Mouse (Mus musculus) forebrain, embryonic 16.5 days (tissue): ENCODE data around the gene Ppp1r3e. TPM values are rescaled to one million over a fixed set of nuclear protein-coding genes. Genes with fewer than 3 reads are reported as not detected.

Source experiments
- ATAC-seq: fragments of 200-750 bp; cut with Nextera tagmentation; 2 replicates; pipeline ENCODE4 v1.8.0; 2017; ENCODE audit warnings: mild to moderate bottlenecking, moderate library complexity
- H3K27ac ChIP-seq: fragments of 300-500 bp; sonication (generic); 2 replicates; pipeline ENCODE4 v1.5.1; 2014; ENCODE audit warnings: low read length, control low read depth
- H3K27me3 ChIP-seq: fragments of 300-500 bp; sonication (generic); replicated peaks from 2 replicates; pipeline ENCODE4 v1.6.1; 2014; ENCODE audit warnings: low read length; ENCODE audit not compliant: control insufficient read depth, insufficient read depth
- H3K36me3 ChIP-seq: fragments of 300-500 bp; sonication (generic); 2 replicates; pipeline ENCODE4 v1.6.1; 2014; ENCODE audit not compliant: control insufficient read depth, insufficient read depth
- H3K4me1 ChIP-seq: fragments of 300-500 bp; sonication (generic); replicated peaks from 2 replicates; pipeline ENCODE4 v1.6.1; 2014; ENCODE audit warnings: low read length; ENCODE audit not compliant: control insufficient read depth, insufficient read depth
- H3K4me2 ChIP-seq: fragments of 300-500 bp; sonication (generic); 2 replicates; pipeline ENCODE4 v1.6.1; 2014; ENCODE audit warnings: mild to moderate bottlenecking, low read length, control low read depth
- H3K4me3 ChIP-seq: fragments of 300-500 bp; sonication (generic); replicated peaks from 2 replicates; pipeline ENCODE4 v1.5.1; 2014; ENCODE audit warnings: mild to moderate bottlenecking, low read length, control low read depth
- H3K9ac ChIP-seq: fragments of 300-500 bp; sonication (generic); replicated peaks from 2 replicates; pipeline ENCODE4 v1.6.1; 2014; ENCODE audit warnings: low read depth, low read length, control low read depth
- H3K9me3 ChIP-seq: fragments of 300-500 bp; sonication (generic); 2 replicates; pipeline ENCODE4 v1.6.1; 2016; ENCODE audit warnings: low read length; ENCODE audit not compliant: control insufficient read depth
- WGBS: fragments of 180-500 bp; shearing (Covaris S2); extraction: QIAGEN DNeasy Blood & Tissue Kit; methylation state at CpG from one replicate; pipeline ENCODE4 v1.1.7; 2014; 5-methylcytosine and 5-hydroxymethylcytosine counted together
- polyA plus RNA-seq: library from polyadenylated mRNA; unstranded; fragments of >200 nt; fragmentation: Nextera tagmentation; extraction: Ambion mirVana; gene quantifications from 2 replicates; pipeline ENCODE4 v1.2.1, GENCODE M21; 2015

The Ppp1r3e gene
- polyA plus RNA-seq, 1 experiment from 2014 or later = 2.6 TPM

GRCm38 (mm10) chr14:54912109-54912850, 34.9 kb upstream of the Ppp1r3e start:
- 2% methylated on average over 50 of the region's 69 CpGs for WGBS
- Histone ChIP-seq H3K4me3 (peak overlapping the region; percentile 89), H3K4me1 (peaks cover 27% of the 10 kb centered on the region), H3K27ac (peak overlapping the region; percentile 87), H3K9me3 (no peaks in the 10 kb centered on the region), H3K27me3 (no peaks in the 10 kb centered on the region), H3K9ac (peak overlapping the region; percentile 98), H3K4me2 (peak overlapping the region; percentile 97), H3K36me3 (peaks cover 17% of the 10 kb centered on the region)
- ATAC-seq = peak; percentile 64

- Histone ChIP-seq H3K4me2 (no peak overlapping the region), H3K27ac (no peak overlapping the region), H3K9me3 (no peaks in the 10 kb centered on the region), H3K27me3 (no peaks in the 10 kb centered on the region), H3K4me1 (peaks cover 25% of the 10 kb centered on the region), H3K4me3 (no peak overlapping the region), H3K9ac (0 out of 2 replicates have a peak overlapping the region, but pooled peaks have one; percentile 9), H3K36me3 (peaks cover 30% of the 10 kb centered on the region)
- ATAC-seq = no peak
- 94% methylated on average over 7 of the region's 7 CpGs for WGBS
These were observed 31.3 kb upstream of the Ppp1r3e start for GRCm38 (mm10) chr14:54908682-54909081.

GRCm38 (mm10) chr14:54903641-54904040, 26.3 kb upstream of the Ppp1r3e start:
- H3K9ac ChIP-seq = no peak overlapping the region
- H3K4me2 ChIP-seq = no peak overlapping the region
- H3K9me3 ChIP-seq = no peaks in the 10 kb centered on the region
- WGBS = 97% methylated on average over 4 of the region's 4 CpGs
- ATAC-seq = no peak
- H3K36me3 ChIP-seq = peaks cover 31% of the 10 kb centered on the region
- no peaks in the 10 kb centered on the region for H3K27me3 ChIP-seq
- H3K4me1 ChIP-seq = peaks cover under 1% of the 10 kb centered on the region; the same call in 1 of the 2 replicates
- no peak overlapping the region for H3K4me3 ChIP-seq
- H3K27ac ChIP-seq = no peak overlapping the region

GRCm38 (mm10) chr14:54900383-54900782, 23.0 kb upstream of the Ppp1r3e start:
- Histone ChIP-seq H3K4me3 (no peak overlapping the region), H3K27ac (no peak overlapping the region), H3K9ac (no peak overlapping the region), H3K4me1 (peaks cover 12% of the 10 kb centered on the region), H3K27me3 (no peaks in the 10 kb centered on the region), H3K36me3 (peaks cover 27% of the 10 kb centered on the region), H3K4me2 (no peak overlapping the region), H3K9me3 (no peaks in the 10 kb centered on the region)
- 2% methylated on average over 3 of the region's 3 CpGs for WGBS
- ATAC-seq = peak; percentile 70

- no peak overlapping the region for H3K9ac ChIP-seq
- H3K4me3 ChIP-seq = no peak overlapping the region
- H3K9me3 ChIP-seq = no peaks in the 10 kb centered on the region
- no peak overlapping the region for H3K27ac ChIP-seq
- no peak overlapping the region for H3K4me2 ChIP-seq
- ATAC-seq = no peak
- 71% methylated on average over 2 of the region's 2 CpGs for WGBS
- H3K4me1 ChIP-seq = peaks cover 18% of the 10 kb centered on the region
- peaks cover 22% of the 10 kb centered on the region for H3K36me3 ChIP-seq
- no peaks in the 10 kb centered on the region for H3K27me3 ChIP-seq
These were observed 20.1 kb upstream of the Ppp1r3e start for GRCm38 (mm10) chr14:54897445-54897844.

- peaks cover 18% of the 10 kb centered on the region for H3K4me1 ChIP-seq
These were observed 17.2 kb upstream of the Ppp1r3e start for GRCm38 (mm10) chr14:54894296-54895151.

GRCm38 (mm10) chr14:54893651-54894181, 16.4 kb upstream of the Ppp1r3e start:
- H3K4me3 ChIP-seq = peak overlapping the region; percentile 94
- peaks cover 19% of the 10 kb centered on the region for H3K36me3 ChIP-seq
- H3K4me1 ChIP-seq = peaks cover 18% of the 10 kb centered on the region
- ATAC-seq = peak; percentile 99
- no peaks in the 10 kb centered on the region for H3K27me3 ChIP-seq
- peak overlapping the region; percentile 95 for H3K27ac ChIP-seq
- peak overlapping the region; percentile 91 for H3K9ac ChIP-seq
- peak overlapping the region; percentile 59 for H3K4me2 ChIP-seq
- H3K9me3 ChIP-seq = no peaks in the 10 kb centered on the region
- under 1% methylated on average over 38 of the region's 38 CpGs for WGBS

More at GRCm38 (mm10) chr14:54894296-54895151, 17.2 kb upstream of the Ppp1r3e start:
- peaks cover 22% of the 10 kb centered on the region for H3K36me3 ChIP-seq
- H3K9ac ChIP-seq = peak overlapping the region; percentile 91
- H3K27ac ChIP-seq = peak overlapping the region; percentile 95
- H3K4me3 ChIP-seq = peak overlapping the region; percentile 94
- no peaks in the 10 kb centered on the region for H3K9me3 ChIP-seq
- H3K4me2 ChIP-seq = peak overlapping the region; percentile 84
- WGBS = 0% methylated on average over 47 of the region's 54 CpGs
- no peaks in the 10 kb centered on the region for H3K27me3 ChIP-seq
- peak; percentile 39 for ATAC-seq

GRCm38 (mm10) chr14:54892200-54892599, 14.8 kb upstream of the Ppp1r3e start, which contains the start of gene Pabpn1:
Pabpn1 (plus strand) TSS chr14:54892500.
- peak within 1 kb of the TSS; percentile 59 for H3K4me2 ChIP-seq
- H3K27ac ChIP-seq = peak within 1 kb of the TSS; percentile 94
- peak within 1 kb of the TSS; percentile 94 for H3K4me3 ChIP-seq
- H3K9me3 ChIP-seq = no peaks in the 10 kb centered on the region
- no peak for ATAC-seq
- 95% methylated on average over 3 of the region's 3 CpGs for WGBS
- H3K27me3 ChIP-seq = no peaks in the 10 kb centered on the region
- peaks cover 12% of the 10 kb centered on the region for H3K36me3 ChIP-seq
- H3K9ac ChIP-seq = peak within 1 kb of the TSS; percentile 59; the same call in 1 of the 2 replicates
- H3K4me1 ChIP-seq = peaks cover 18% of the 10 kb centered on the region

GRCm38 (mm10) chr14:54885309-54885708, 8.0 kb upstream of the Ppp1r3e start:
- Histone ChIP-seq H3K4me1 (peaks cover 23% of the 10 kb centered on the region), H3K9me3 (no peaks in the 10 kb centered on the region), H3K27ac (no peak overlapping the region), H3K27me3 (no peaks in the 10 kb centered on the region), H3K4me3 (no peak overlapping the region), H3K4me2 (no peak overlapping the region), H3K9ac (no peak overlapping the region), H3K36me3 (no peaks in the 10 kb centered on the region)
- no peak for ATAC-seq
- 93% methylated on average over 11 of the region's 11 CpGs for WGBS
